Mouse (Mus musculus): Measurements from ENCODE around the gene Bcl2.
"Not testable (repeated sequence)": the region's sequence is repeated elsewhere in the genome, so short reads cannot be mapped to it uniquely, and the experiment has no call there.

Bcl2 gene

GRCm38 (mm10) chr1:106553846-106554802 is 159.9 kb downstream of the Bcl2 start:
- DNase-seq (ENCODE audit: extremely low spot score) = no peak

- no peak for DNase-seq (ENCODE audit: extremely low spot score)
Observed at GRCm38 (mm10) chr1:106552856-106553255, 161.2 kb downstream of the Bcl2 start.

- no peak for DNase-seq (ENCODE audit: extremely low spot score)
Observed at GRCm38 (mm10) chr1:106550580-106550979, 163.5 kb downstream of the Bcl2 start.

DNA sequence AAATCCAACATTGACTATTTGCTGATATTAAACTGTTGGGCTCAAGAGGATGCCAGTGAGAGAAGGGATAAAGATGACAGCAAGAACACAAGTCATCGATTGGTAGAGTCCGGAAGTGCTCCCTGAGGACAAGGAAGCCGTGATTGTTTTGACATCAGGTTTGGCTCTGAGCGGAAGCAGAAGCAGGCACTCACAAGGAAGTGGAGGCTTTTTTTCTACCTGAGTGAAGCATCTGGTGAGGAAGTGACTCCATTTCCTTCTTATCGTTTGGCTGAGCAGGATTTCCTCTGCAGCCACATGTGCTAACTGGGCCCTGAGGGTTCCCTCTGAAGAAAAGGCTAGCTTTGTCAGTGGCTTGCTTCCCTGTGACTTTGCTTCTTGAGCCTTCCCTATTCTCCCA is 165.0 kb downstream of the Bcl2 start:
- no peak for DNase-seq (ENCODE audit: extremely low spot score)

DNA sequence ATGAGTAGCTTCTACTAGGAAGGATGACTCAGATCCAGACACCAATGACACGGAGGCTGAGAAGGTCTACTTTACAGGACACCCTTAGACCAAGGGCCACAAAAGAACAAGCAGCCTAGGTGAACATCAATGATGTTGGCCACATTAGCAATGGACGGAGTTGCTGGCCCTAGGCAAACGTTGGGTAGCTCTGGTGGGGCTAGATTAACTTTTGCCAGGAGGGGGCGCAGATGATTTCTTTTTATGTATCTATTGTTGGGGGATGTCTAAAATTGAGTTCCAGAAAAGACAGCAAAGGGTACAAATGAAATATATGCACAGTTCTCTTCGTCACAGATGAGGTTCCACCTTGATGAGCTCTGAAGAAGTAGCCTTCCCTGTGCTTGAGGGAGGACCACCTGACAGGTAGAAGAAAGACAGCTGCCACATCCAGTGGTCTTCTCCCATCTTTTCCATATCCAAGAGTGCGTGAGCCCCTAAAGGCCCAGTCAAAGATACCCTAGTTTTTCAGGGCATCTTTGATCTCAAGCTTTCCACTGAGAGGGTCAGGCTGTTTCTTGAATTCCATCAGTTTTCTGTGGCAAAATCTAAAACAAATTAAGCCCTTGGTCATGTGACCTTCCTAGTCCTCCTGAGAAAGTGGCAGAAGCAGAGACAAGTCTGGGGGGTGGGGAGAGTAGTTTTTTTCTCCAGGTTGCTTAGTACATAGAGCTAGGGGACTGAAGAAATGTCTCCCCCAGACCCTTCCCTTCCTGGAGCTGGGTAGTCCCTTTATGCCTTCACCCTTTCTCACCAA is 169.1 kb downstream of the Bcl2 start:
- DNase-seq (ENCODE audit: extremely low spot score) = no peak

GRCm38 (mm10) chr1:106542731-106543130 is 171.3 kb downstream of the Bcl2 start:
- DNase-seq (ENCODE audit: extremely low spot score) = peak; percentile 32

DNA sequence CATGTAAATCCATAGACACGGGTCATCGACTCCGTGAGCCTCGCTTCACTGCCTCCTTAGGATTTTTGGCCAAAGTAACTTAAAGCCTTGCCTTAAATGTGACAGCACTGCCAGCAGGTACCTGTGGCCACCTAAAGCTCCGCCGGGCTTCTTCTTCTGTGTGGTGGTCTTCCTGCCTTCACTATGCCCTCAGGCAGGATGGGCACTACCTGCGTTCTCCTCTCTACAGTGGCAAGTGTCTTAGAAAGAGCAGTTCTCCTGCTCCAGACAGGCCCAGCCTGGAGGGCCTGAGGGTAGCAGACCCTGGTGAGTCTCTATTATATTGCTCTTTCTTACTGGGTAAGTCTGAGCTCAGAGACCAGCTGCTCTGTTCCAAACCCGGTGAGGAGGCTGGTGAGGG is 172.2 kb downstream of the Bcl2 start:
- no peak for DNase-seq (ENCODE audit: extremely low spot score)

GRCm38 (mm10) chr1:106540130-106540529 is 173.9 kb downstream of the Bcl2 start:
- no peak for DNase-seq (ENCODE audit: extremely low spot score)

DNA sequence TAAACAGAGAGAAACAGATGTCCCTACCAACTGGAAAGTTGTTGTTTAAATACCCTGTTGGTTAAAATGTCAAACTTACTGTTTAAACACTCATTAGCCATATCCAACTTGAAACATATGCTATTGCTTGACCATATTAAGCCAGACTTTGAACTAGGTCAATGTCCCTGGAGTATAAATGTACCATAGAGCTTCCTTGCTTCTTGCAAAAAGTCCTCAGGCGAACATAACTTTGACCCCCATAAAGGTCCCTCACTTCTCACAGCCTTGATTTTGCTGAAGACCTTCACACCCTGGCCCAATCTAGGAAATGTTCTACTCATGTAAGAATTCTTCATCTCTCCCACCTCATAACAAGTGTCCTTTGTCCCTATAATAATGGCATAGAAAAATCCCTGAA is 175.0 kb downstream of the Bcl2 start:
- DNase-seq (ENCODE audit: extremely low spot score) = no peak

DNA sequence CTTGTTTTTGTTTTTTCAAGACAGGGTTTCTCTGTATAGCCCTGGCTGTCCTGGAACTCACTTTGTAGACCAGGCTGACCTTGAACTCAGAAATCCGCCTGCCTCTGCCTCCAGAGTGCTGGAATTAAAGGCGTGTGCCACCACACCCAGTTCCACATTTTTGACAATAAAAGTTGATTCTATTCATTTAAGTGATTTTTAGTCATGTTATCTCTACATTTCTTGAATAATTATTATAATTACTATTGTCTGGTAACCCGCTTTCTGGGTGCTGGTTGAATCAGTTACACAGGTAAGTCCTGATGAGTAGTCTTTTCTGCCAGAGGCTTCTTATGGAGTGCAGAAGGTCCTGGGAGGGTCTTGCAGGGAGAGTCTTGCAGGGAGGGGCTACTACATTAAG is 179.2 kb downstream of the Bcl2 start:
- DNase-seq (ENCODE audit: extremely low spot score) = not testable (repeated sequence)

- DNase-seq (ENCODE audit: extremely low spot score) = no peak
Observed at GRCm38 (mm10) chr1:106529570-106529969, 184.5 kb downstream of the Bcl2 start.

DNA sequence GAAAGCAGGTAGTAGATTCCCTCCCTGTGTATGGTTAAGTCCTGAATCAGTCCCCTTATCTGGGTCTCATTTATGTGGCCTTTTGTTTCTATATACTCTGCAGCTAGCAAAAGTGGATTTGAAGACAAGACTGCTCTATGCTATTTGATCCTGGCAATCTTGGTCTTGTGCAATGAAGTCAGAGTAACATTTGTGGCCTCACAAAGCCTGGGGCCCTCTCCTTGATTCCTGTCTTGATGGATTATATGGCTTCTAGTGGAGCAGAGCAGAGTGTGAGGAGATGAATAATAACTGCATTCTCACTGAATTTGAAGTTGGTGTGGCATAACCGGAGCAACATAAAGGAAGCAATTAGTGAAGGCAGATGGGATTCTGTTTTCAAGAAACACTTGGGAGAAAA is 186.5 kb downstream of the Bcl2 start:
- DNase-seq (ENCODE audit: extremely low spot score) = no peak

DNA sequence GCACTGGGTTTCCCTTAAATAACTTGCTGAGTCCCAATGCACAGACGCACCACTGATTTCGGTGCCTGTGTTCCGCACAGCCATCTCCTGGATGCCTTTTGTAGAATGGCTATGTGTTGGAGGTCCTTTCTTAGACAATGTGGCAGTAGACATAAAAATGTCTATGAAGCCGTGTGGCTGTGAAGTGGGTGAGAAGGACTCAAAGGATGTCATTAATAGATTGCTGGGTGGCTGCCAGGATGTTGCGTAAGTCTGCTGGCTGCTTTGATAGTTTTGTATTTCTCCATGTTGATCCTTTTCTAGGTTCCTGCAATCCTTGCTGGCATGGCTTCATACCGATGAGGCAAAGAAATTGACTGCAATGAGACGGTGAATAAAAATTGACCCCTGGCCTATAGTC is 187.3 kb downstream of the Bcl2 start:
- no peak for DNase-seq (ENCODE audit: extremely low spot score)

- no peak for DNase-seq (ENCODE audit: extremely low spot score)
Observed at GRCm38 (mm10) chr1:106526112-106526511, 188.0 kb downstream of the Bcl2 start.

- DNase-seq (ENCODE audit: extremely low spot score) = no peak
Observed at GRCm38 (mm10) chr1:106523741-106524140, 190.3 kb downstream of the Bcl2 start.

GRCm38 (mm10) chr1:106523009-106523408 is 191.1 kb downstream of the Bcl2 start:
- DNase-seq (ENCODE audit: extremely low spot score) = no peak

DNA sequence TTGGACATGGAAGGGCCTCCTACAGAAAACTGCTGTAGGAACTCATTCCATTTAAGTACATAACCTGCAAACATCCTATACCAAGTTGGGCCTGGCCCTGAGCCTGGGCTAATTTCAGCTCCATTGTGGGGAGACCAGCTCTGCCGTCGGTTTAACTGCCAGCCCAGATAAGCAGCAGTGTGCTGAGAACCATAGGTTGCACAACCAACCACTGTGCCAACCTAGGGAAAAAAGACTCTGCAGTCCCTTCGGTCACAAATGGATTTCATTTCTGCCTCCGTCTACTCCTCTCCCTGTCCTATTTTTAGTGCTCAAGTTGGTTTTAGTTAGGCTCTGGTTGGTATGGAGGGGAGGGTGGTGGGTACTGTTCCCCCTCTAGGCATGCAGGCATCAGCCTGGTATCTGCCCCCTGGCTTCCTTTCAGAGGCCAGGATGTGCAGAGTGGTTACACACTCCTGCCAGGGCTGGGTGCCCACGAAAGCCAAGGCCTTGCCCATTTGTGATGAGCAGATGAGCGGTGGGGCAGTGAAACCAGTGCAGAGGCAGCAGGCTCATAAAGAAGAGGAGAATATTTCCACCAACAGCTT is 196.4 kb downstream of the Bcl2 start:
- no peak for DNase-seq (ENCODE audit: extremely low spot score)

- DNase-seq (ENCODE audit: extremely low spot score) = no peak
Observed at GRCm38 (mm10) chr1:106517099-106517498, 197.0 kb downstream of the Bcl2 start.

- no peak for DNase-seq (ENCODE audit: extremely low spot score)
Observed at GRCm38 (mm10) chr1:106515611-106516010, 198.5 kb downstream of the Bcl2 start.

- DNase-seq (ENCODE audit: extremely low spot score) = no peak
Observed at GRCm38 (mm10) chr1:106513890-106514643, 200.0 kb downstream of the Bcl2 start.

DNA sequence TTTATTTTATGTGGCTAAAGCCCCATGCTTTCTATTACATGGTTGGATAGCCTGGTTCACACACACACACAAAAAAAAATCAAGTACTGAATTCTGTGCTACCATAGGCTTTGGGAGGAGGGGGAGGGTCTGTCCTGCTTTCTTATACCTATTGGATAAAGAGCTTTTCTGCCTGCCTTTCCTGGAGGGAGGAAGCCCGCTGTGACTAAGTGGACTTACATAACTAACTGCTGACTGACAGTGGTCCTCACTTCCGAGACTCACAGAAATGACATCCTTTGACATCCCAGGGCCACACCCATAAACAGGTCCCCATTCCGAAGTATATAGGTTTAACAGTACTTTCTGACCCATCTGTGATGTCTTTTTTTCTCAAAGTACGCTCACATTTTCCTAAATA is 200.6 kb downstream of the Bcl2 start:
- DNase-seq (ENCODE audit: extremely low spot score) = no peak

DNA sequence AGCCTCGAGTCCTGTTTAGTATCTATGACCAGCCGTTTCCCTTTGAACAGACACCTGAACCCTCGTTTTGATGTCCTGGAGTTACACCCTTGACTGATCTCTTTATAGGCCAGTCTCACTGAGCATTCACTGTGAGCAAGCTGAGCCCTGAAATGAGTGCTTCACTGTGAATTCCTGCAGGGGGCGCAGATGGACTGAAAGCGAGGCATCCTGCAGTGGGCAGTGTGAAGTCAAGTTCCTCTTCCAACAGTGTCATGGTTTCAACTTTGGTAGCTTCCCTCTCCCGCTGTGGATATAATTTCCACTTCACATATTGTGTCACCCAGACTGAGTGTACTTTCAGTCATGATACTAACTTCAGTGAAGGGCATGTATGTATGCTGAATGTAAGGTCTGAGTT is 202.5 kb downstream of the Bcl2 start:
- peak; percentile 54 for DNase-seq (ENCODE audit: extremely low spot score)

Data from embryo, embryonic 9.5 days (tissue).